Comparison of ENCODE assay signal across 18 mouse cellular contexts in the genomic region with DNA sequence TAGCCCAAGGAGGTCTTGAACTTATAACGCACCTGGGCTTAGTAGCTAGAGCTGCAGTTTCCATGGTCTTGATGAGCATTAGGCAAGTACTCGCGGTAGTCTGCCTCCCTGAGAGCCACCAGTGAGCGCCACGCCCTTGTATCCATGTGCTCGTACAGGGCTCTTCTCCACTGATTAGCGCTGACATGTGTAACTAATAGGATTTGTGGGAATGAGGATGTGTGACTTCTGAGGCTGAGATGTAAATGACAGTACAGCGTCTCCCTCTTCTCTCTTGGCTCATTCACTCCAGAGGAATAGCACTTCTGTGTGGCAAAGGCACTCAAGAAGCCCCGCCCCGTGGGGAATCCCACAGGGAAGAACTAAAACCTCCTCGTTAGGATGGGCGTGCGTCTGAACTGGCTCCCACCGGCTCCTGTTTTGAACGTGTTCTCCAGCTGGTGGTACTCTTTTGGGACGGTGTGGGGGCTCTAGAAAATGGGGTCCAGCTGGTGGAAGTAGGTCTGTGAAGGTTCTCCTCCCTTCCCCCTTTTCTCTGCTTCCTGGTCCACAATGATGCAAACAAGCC.
A peak's percentile ranks its signal among the peaks of the same experiment; 100 is the strongest.
DNase-seq lines count a peak whose midpoint lies in the region; ATAC-seq and TF ChIP-seq lines count a peak whose summit lies in the region.
"Had no signal": no experiment of that assay in that cellular context is flagged by ENCODE, and none has a peak within 500 bp of the region (broad histone marks: within the 10 kb centered on the region; RNA-seq: fewer than 3 reads in every experiment).

No protein-coding gene starts in this region.

- H3K27me3 ChIP-seq in heart, embryonic 16.5 days (ENCODE audit: control insufficient read depth, insufficient read depth, low read length), result no peaks in the 10 kb centered on the region
- no peaks in the 10 kb centered on the region for H3K27me3 ChIP-seq in hindbrain, postnatal 0 days (ENCODE audit: insufficient read depth, low read length)
- H3K27me3 ChIP-seq: intestine, embryonic 15.5 days; Patski had no signal

- peak overlapping the region; percentile 20; the same call in 1 of the 2 replicates for H3K4me2 ChIP-seq in heart, embryonic 16.5 days (ENCODE audit: low read depth, low read length)
- no peak overlapping the region for H3K4me2 ChIP-seq in hindbrain, postnatal 0 days (ENCODE audit: low read depth, low read length)
- H3K4me2 ChIP-seq: intestine, embryonic 15.5 days; neural tube, embryonic 13.5 days had no signal

- intact Hi-C loops in heart, postnatal 25 days (cut with DNase I), result loop anchor here (5.0 kb wide), 2 partner anchors 92 to 132 kb away; no protein-coding TSS in a partner anchor

- peaks cover 32% of the 10 kb centered on the region for H3K4me1 ChIP-seq in heart, embryonic 16.5 days (ENCODE audit: control insufficient read depth, insufficient read depth, low read length)
- peaks cover 16% of the 10 kb centered on the region for H3K4me1 ChIP-seq in hindbrain, postnatal 0 days (ENCODE audit: insufficient read depth, low read length)

- 0 out of 2 replicates have a peak overlapping the region, but pooled peaks have one; percentile 13 for H3K9ac ChIP-seq in heart, embryonic 16.5 days (ENCODE audit: low read length)
- H3K9ac ChIP-seq in hindbrain, postnatal 0 days (replicated peaks; ENCODE audit: low read length), result no peak overlapping the region
- H3K9ac ChIP-seq: intestine, embryonic 15.5 days; neural tube, embryonic 13.5 days had no signal

- no peaks in the 10 kb centered on the region for H3K9me3 ChIP-seq in heart, embryonic 16.5 days (replicated peaks; ENCODE audit: control insufficient read depth, low read length)
- H3K9me3 ChIP-seq in hindbrain, postnatal 0 days (ENCODE audit: low read length), result no peaks in the 10 kb centered on the region
- H3K9me3 ChIP-seq: forebrain, embryonic 10.5 days; intestine, embryonic 15.5 days; neural tube, embryonic 13.5 days had no signal

- no peak for DNase-seq in heart, postnatal 25 days (ENCODE audit: low spot score)
- DNase-seq in testis, postnatal 10 days (ENCODE audit: low spot score), result peak; percentile 57
- DNase-seq in testis, postnatal 14 days (ENCODE audit: low spot score), result no peak
- peak; percentile 50 for DNase-seq in hindbrain, postnatal 0 days (ENCODE audit: low spot score)
- no peak for DNase-seq in cerebellum, adult 11 months
- no peak for DNase-seq in cerebellum, adult 11-12 months
- DNase-seq: cerebellum, adult 9-10 months; kidney, postnatal 10 days; layer of hippocampus, adult 9-11 months; right cerebral cortex, adult 18-20 months; spleen, adult 18-20 months had no signal

- H3K4me3 ChIP-seq in heart, embryonic 16.5 days (ENCODE audit: low read length), result peak overlapping the region; percentile 5; the same call in 1 of the 2 replicates
- H3K4me3 ChIP-seq in hindbrain, postnatal 0 days (ENCODE audit: low read length), result no peak overlapping the region
- H3K4me3 ChIP-seq: forebrain, embryonic 10.5 days; intestine, embryonic 15.5 days; neural tube, embryonic 13.5 days had no signal

- no peak for ATAC-seq in heart, embryonic 16.5 days (replicated peaks; ENCODE audit: extremely low read depth, insufficient read depth, low FRiP score)
- 0 out of 2 replicates have a peak, but pooled peaks have one; percentile 30 for ATAC-seq in hindbrain, postnatal 0 days
- ATAC-seq: CD4-positive, CD25-positive, alpha-beta regulatory T cell, adult 4 months; intestine, embryonic 15.5 days; Patski had no signal

- H3K36me3 ChIP-seq in heart, embryonic 16.5 days (ENCODE audit: control insufficient read depth, insufficient read depth), result no peaks in the 10 kb centered on the region
- no peaks in the 10 kb centered on the region for H3K36me3 ChIP-seq in hindbrain, postnatal 0 days (ENCODE audit: insufficient read depth, low read length)
- H3K36me3 ChIP-seq: forebrain, embryonic 10.5 days; intestine, embryonic 15.5 days; neural tube, embryonic 13.5 days had no signal

- 50% methylated on average over 16 of the region's 16 CpGs for WGBS in heart, embryonic 16.5 days
- 38% methylated on average over 16 of the region's 16 CpGs for WGBS in hindbrain, postnatal 0 days

- no peak overlapping the region for H3K27ac ChIP-seq in heart, embryonic 16.5 days (ENCODE audit: low read length)
- no peak overlapping the region for H3K27ac ChIP-seq in hindbrain, postnatal 0 days
- H3K27ac ChIP-seq: forebrain, embryonic 10.5 days; intestine, embryonic 15.5 days; neural tube, embryonic 13.5 days; stomach, postnatal 0 days had no signal

- no peak for TF ChIP-seq CTCF in hindbrain, postnatal 0 days (IDR thresholded peaks at IDR 0.05; ENCODE audit: low read depth)

Comparison
In these comparisons a context has a peak if more than half of its experiments do, and no peak if none do; other contexts are left out.
1. DNase-seq: peak in testis, postnatal 10 days (single experiment) and hindbrain, postnatal 0 days (single experiment); none in heart, postnatal 25 days (single experiment), testis, postnatal 14 days (single experiment), cerebellum, adult 11 months (single experiment) and cerebellum, adult 11-12 months (single experiment).